Mouse (Mus musculus) midbrain, embryonic 15.5 days (tissue): ENCODE data around the gene Fgf10. TPM values are rescaled to one million over a fixed set of nuclear protein-coding genes. Genes with fewer than 3 reads are reported as not detected.

Experiments
- ATAC-seq: fragments of 200-750 bp; cut with Nextera tagmentation; replicated peaks from 2 replicates; pipeline ENCODE4 v1.8.0; 2017; ENCODE audit warnings: moderate TSS enrichment
- H3K27ac ChIP-seq: fragments of 300-500 bp; sonication (generic); 2 replicates; pipeline ENCODE4 v1.5.1; 2015; ENCODE audit warnings: mild to moderate bottlenecking, inconsistent platforms
- H3K27me3 ChIP-seq: fragments of 300-500 bp; sonication (generic); replicated peaks from 2 replicates; pipeline ENCODE4 v1.6.1; 2015; ENCODE audit warnings: inconsistent platforms
- H3K36me3 ChIP-seq: fragments of 300-500 bp; sonication (generic); replicated peaks from 2 replicates; pipeline ENCODE4 v1.6.1; 2015; ENCODE audit warnings: inconsistent platforms
- H3K4me1 ChIP-seq: fragments of 300-500 bp; sonication (generic); 2 replicates; pipeline ENCODE4 v1.6.1; 2015; ENCODE audit warnings: inconsistent platforms
- H3K4me2 ChIP-seq: fragments of 300-500 bp; sonication (generic); 2 replicates; pipeline ENCODE4 v1.6.1; 2015; ENCODE audit warnings: inconsistent platforms, mild to moderate bottlenecking, moderate library complexity
- H3K4me3 ChIP-seq: fragments of 300-500 bp; sonication (generic); 2 replicates; pipeline ENCODE4 v1.5.1; 2015; ENCODE audit warnings: mild to moderate bottlenecking, inconsistent platforms
- H3K9ac ChIP-seq: fragments of 300-500 bp; sonication (generic); 2 replicates; pipeline ENCODE4 v1.6.1; 2015; ENCODE audit warnings: mild to moderate bottlenecking, inconsistent platforms
- H3K9me3 ChIP-seq: fragments of 300-500 bp; sonication (generic); 2 replicates; pipeline ENCODE4 v1.6.1; 2016; ENCODE audit warnings: inconsistent platforms
- WGBS: fragments of 180-500 bp; shearing (Covaris S2); methylation state at CpG from one replicate; pipeline ENCODE4 v1.1.7; 2015; ENCODE audit warnings: mixed read lengths; 5-methylcytosine and 5-hydroxymethylcytosine counted together
- polyA plus RNA-seq: library from polyadenylated mRNA; unstranded; fragments of >200 nt; fragmentation: Nextera tagmentation; extraction: Ambion mirVana; gene quantifications from 2 replicates; pipeline ENCODE4 v1.2.1, GENCODE M21; 2015

Gene Fgf10
- polyA plus RNA-seq, 1 experiment from 2014 or later = 2.1 TPM

DNA sequence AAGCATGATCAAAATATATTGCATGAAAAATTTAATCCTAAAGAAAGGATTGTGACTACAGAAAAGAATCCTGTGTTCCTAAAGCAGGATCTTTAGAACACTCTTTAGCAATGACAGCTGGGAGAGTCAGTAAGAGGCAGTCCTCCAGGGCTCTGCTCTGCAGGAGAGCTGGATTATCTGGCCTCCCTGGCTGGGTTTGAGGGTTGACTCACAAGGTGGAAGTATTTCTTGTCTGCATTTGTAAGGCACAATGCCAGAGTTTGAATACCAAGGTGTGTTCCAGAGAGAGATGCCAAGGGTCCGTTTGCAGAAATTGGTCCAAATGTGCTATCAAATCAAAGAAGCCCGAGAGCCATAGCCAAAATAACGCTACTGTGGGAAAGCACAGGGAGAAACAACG, 25.5 kb downstream of the Fgf10 start:
- H3K27me3 ChIP-seq = no peaks in the 10 kb centered on the region
- no peak overlapping the region for H3K4me3 ChIP-seq
- H3K9me3 ChIP-seq = no peaks in the 10 kb centered on the region
- H3K4me1 ChIP-seq = no peaks in the 10 kb centered on the region
- no peak for ATAC-seq
- no peak overlapping the region for H3K9ac ChIP-seq
- no peak overlapping the region for H3K27ac ChIP-seq
- no peak overlapping the region for H3K4me2 ChIP-seq
- no peaks in the 10 kb centered on the region for H3K36me3 ChIP-seq
- 25% methylated on average over 4 of the region's 4 CpGs for WGBS

DNA sequence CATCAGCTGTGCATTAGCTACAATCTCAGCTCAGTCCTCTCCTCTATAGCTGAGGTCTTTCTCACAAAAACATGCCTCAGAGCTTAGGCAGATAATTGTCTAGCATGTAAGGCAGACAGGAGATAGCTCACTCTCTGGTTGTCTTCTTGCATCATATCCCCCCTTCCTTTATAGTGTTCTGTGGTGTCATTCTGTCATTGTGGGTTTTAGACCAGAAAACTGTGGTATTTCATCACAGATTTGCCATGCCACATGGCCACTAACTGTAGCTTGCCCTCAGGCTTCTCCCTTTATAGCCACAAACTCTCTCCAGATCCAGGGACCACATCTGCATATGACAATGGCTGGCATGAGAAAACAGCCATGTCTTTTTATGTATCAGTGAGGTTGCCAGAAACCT, 34.1 kb downstream of the Fgf10 start:
- no peaks in the 10 kb centered on the region for H3K36me3 ChIP-seq
- no peak for ATAC-seq
- H3K9ac ChIP-seq = no peak overlapping the region
- no peaks in the 10 kb centered on the region for H3K4me1 ChIP-seq
- H3K4me3 ChIP-seq = no peak overlapping the region
- H3K27ac ChIP-seq = no peak overlapping the region
- no peaks in the 10 kb centered on the region for H3K27me3 ChIP-seq
- no peaks in the 10 kb centered on the region for H3K9me3 ChIP-seq
- H3K4me2 ChIP-seq = no peak overlapping the region

DNA sequence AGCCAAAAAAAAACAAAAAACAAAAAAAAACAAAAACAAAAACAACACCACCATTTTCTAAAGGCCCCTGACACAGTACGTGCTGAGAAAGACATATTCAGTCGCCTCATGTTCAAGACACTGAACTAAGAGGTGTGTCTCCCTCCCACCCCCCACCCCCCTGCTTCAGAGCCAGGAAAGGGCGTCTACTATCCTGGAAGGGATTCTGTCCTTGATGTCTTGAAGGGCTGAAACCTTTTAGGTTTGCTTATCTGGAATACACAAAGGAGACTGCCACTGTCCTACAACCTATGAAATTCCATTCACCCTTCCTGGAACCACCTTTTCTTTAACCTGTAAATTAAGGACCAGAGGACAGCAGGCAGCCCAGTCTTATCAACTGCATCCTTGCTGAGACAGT, 36.1 kb downstream of the Fgf10 start:
- Histone ChIP-seq H3K27ac (no peak overlapping the region), H3K4me1 (no peaks in the 10 kb centered on the region), H3K4me3 (no peak overlapping the region), H3K36me3 (no peaks in the 10 kb centered on the region), H3K4me2 (no peak overlapping the region), H3K9ac (no peak overlapping the region), H3K27me3 (no peaks in the 10 kb centered on the region), H3K9me3 (no peaks in the 10 kb centered on the region)
- 77% methylated on average over 3 of the region's 3 CpGs for WGBS
- no peak for ATAC-seq

DNA sequence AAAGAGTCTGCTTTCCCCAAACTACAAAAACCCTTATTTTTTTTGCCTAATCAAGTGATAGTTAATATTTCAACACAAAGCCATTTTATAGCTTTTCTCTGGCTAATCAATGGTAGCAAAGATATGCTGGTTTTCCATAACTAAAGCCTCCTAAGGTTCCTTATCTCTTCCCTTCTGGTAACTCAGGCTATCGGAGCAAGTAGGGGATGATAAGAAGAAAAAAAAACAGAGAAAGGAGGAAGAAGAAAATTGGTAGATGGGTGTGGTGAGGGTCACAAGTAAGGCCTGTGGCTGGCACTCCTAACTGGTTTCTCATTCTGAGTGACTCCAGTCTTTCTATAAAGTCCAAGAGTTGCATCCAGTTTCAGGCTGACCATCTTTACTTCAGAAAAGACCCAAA, 40.3 kb downstream of the Fgf10 start:
- Histone ChIP-seq H3K9me3 (no peaks in the 10 kb centered on the region), H3K4me3 (no peak overlapping the region), H3K27me3 (peaks cover 13% of the 10 kb centered on the region; the same call in 1 of the 2 replicates), H3K4me1 (peaks cover 14% of the 10 kb centered on the region), H3K4me2 (no peak overlapping the region), H3K9ac (no peak overlapping the region), H3K27ac (no peak overlapping the region), H3K36me3 (no peaks in the 10 kb centered on the region)
- no peak for ATAC-seq
- 81% methylated on average over 1 of the region's 1 CpGs for WGBS

DNA sequence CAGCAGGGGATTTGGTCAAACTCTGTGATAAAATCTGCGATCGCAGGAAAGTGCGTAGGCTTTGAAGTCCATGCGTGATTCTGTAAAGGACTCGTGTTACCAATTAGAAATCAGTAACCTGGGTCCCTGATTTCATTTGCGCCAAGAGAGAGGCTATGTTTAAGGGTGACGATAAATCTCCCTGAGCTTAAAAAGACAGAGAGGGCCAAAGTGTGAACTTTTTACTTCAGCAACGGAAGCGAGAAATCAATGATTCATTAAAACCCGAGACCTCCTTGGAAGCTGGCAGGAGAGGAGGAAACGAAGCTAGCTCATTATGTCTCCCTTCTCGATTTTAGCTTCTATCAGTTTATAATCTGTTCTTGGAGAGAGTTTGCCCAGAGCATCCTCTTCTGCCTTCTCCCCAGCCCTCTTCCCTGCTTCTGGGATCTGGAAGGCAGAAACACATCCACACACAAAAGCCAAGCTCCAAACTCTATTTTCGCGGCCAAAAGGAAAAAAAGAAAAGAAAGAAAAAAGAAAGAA, 44.1 kb downstream of the Fgf10 start:
- Histone ChIP-seq H3K9me3 (no peaks in the 10 kb centered on the region), H3K4me1 (peaks cover 27% of the 10 kb centered on the region), H3K4me3 (peak overlapping the region; percentile 64), H3K9ac (no peak overlapping the region), H3K36me3 (no peaks in the 10 kb centered on the region), H3K27ac (no peak overlapping the region), H3K27me3 (peaks cover 16% of the 10 kb centered on the region; the same call in 1 of the 2 replicates), H3K4me2 (peak overlapping the region; percentile 99)
- WGBS = 2% methylated on average over 14 of the region's 14 CpGs
- no peak for ATAC-seq

DNA sequence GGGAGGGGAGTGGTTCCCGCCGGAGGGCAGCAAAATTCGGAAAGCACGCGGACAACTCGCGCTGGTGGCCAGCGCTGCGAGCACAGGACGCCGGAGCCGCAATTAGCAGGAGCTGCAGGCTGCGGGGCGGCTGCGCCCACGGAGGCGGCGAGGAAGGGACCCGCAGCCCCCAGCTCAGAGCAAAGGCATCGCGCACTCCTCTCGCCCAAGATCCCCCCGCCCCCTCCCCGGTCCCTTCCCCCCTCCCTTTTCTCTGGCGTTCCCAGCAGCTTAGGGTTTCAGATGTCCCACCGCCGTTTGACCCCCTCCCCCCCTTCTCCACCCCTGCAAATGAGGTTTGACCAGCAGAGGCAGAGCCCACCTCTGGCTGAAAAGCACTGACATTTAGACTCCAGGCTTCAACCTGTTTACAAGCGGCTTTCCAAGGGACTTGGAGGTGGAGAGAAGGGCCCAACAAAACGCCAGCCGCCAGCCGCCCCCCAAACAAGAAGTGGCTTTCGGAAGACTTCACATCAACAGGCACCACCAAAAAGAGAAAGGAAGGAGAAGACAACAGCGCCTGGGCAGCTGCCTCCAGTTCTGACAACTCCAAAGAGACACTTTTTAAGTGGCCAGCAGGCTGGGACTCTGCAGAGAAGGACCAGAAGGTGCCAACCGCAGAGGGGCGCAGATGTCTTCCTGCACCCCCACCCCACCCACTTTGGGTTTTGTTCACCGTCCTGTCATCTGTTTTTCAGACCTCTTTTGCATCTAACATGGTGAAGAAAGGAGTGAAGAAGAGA, 44.9 kb downstream of the Fgf10 start:
- Histone ChIP-seq H3K27me3 (peaks cover 16% of the 10 kb centered on the region; the same call in 1 of the 2 replicates), H3K9ac (peak overlapping the region; percentile 55), H3K27ac (no peak overlapping the region), H3K4me2 (peak overlapping the region; percentile 99), H3K9me3 (no peaks in the 10 kb centered on the region), H3K4me3 (peak overlapping the region; percentile 64), H3K4me1 (peaks cover 27% of the 10 kb centered on the region), H3K36me3 (no peaks in the 10 kb centered on the region)
- peak; percentile 84 for ATAC-seq
- under 1% methylated on average over 30 of the region's 36 CpGs for WGBS

DNA sequence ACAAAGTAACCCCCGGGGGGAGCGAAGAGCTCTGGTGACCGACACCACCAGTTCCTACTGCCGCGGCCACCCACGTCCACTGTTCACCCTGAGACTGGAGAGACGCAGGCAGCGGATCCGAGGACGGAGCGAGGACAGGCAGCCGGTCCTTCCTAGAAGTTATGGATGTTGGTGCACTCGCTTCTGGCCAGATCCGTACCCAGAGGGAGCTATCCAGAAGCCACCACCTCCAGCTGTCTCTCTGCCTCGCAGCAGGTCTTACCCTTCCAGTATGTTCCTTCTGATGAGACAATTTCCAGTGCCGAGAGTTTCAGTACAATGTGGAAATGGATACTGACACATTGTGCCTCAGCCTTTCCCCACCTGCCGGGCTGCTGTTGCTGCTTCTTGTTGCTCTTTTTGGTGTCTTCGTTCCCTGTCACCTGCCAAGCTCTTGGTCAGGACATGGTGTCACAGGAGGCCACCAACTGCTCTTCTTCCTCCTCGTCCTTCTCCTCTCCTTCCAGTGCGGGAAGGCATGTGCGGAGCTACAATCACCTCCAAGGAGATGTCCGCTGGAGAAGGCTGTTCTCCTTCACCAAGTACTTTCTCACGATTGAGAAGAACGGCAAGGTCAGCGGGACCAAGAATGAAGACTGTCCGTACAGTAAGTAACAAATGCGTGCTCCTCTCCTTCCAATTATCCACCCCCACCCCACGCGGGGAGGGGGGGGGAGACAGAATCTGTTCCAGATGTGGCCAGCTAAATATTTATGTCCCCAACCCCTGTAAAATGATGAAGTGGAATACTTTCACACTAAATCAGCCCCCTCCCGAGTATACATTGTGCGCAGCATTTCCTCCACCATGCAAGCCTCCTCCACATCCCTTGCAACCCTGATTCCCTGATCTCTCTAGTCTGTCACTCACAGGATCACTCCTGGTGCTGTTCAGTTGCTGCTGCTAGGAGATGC, 45.8 kb downstream of the Fgf10 start:
- 4% methylated on average over 31 of the region's 31 CpGs for WGBS
- H3K27me3 ChIP-seq = peaks cover 16% of the 10 kb centered on the region; the same call in 1 of the 2 replicates
- H3K27ac ChIP-seq = no peak overlapping the region
- no peaks in the 10 kb centered on the region for H3K9me3 ChIP-seq
- peak; percentile 72 for ATAC-seq
- peak overlapping the region; percentile 64 for H3K4me3 ChIP-seq
- H3K36me3 ChIP-seq = no peaks in the 10 kb centered on the region
- H3K4me2 ChIP-seq = peak overlapping the region; percentile 99
- peaks cover 27% of the 10 kb centered on the region for H3K4me1 ChIP-seq
- H3K9ac ChIP-seq = peak overlapping the region; percentile 55; the same call in 1 of the 2 replicates

DNA sequence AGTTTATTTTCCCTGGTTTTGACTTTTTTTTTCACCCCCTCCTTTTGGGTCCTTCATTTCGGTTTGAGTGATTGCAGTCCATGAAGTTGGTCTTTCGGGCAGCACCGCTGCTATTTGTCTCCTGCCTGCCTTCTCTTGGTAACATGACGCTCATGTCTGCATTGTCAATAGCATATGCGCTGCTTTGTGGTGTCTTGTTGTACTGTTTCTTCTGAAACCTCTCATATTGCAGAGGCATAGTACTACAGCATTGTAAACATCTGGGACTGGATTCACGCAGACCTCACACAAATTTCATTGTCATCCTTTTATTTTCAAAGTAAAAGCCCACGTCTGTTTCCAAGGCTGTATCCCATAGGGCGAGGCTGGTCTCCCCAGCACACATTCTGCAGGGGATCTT, 46.7 kb downstream of the Fgf10 start:
- no peak; the same call in 1 of the 2 replicates for ATAC-seq
- peaks cover 16% of the 10 kb centered on the region; the same call in 1 of the 2 replicates for H3K27me3 ChIP-seq
- WGBS = 10% methylated on average over 8 of the region's 8 CpGs
- H3K4me1 ChIP-seq = peaks cover 27% of the 10 kb centered on the region
- H3K9me3 ChIP-seq = no peaks in the 10 kb centered on the region
- H3K9ac ChIP-seq = no peak overlapping the region
- H3K4me2 ChIP-seq = peak overlapping the region; percentile 99
- H3K27ac ChIP-seq = no peak overlapping the region
- no peaks in the 10 kb centered on the region for H3K36me3 ChIP-seq
- peak overlapping the region; percentile 64 for H3K4me3 ChIP-seq

DNA sequence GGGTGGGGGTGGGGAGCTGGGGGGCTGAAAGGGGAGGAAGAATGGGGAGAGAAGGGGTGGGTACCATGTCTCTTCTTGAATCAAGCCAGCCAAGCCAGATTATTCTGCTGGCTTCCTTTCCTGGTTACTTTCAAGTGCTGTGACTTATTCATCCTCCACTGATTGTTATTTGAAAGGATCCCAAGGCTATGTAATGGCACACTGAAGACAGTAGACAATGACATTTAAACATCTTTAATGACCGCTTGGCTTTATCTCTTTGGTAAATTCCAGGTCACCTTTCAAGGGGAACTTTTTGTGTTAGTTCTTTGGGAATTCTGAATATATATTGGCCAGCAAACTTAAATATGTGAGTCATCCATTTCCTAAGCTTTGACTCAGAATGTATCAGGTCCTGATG, 47.1 kb downstream of the Fgf10 start:
- Histone ChIP-seq H3K4me2 (no peak overlapping the region), H3K36me3 (no peaks in the 10 kb centered on the region), H3K4me1 (peaks cover 27% of the 10 kb centered on the region), H3K27ac (no peak overlapping the region), H3K9ac (no peak overlapping the region), H3K9me3 (no peaks in the 10 kb centered on the region), H3K4me3 (no peak overlapping the region), H3K27me3 (peaks cover 16% of the 10 kb centered on the region; the same call in 1 of the 2 replicates)
- WGBS = 49% methylated on average over 1 of the region's 1 CpGs
- ATAC-seq = no peak

DNA sequence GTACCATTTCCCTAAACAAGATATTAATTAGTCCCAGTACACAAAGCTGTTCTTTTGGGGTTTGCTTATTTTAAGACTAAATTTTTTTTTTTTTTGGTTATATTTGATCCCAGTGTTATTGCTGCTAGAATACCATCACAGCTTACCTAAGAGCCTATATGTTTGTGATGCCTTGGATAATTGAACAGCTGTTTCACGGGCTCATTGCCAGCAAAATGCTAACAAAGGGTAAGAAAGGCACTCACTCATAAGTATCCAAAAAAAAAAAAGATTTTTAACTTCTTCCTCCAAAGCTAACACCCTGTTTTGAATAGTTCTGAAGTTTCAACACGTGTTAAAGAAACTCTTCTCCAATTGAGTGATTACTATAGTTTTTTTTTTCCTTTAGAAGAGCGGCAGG, 48.8 kb downstream of the Fgf10 start:
- Histone ChIP-seq H3K4me2 (no peak overlapping the region), H3K27ac (no peak overlapping the region), H3K9ac (no peak overlapping the region), H3K4me1 (peaks cover 24% of the 10 kb centered on the region), H3K4me3 (no peak overlapping the region), H3K9me3 (no peaks in the 10 kb centered on the region), H3K27me3 (peaks cover 9% of the 10 kb centered on the region; the same call in 1 of the 2 replicates), H3K36me3 (no peaks in the 10 kb centered on the region)
- ATAC-seq = no peak
- WGBS = 56% methylated on average over 3 of the region's 3 CpGs

DNA sequence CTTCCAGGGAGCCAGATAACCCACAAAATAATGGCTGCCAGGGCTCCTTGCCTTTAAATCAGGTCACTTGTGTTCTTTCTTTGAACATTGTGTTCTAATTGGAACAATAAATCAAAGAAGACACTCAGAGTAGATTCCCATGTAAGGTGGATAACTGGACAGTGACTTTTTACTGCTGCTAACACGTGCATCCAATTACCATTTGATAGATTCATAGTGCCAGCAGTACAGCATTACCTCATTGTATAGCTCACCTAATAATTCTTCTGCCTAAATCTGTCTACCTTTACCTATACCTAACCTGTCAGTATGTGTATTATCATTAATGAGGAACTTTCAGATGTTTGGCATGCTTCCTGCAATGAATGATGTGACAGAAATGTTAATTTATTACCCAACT, 52.1 kb downstream of the Fgf10 start:
- Histone ChIP-seq H3K4me3 (no peak overlapping the region), H3K36me3 (no peaks in the 10 kb centered on the region), H3K9ac (no peak overlapping the region), H3K9me3 (no peaks in the 10 kb centered on the region), H3K4me1 (no peaks in the 10 kb centered on the region), H3K27me3 (no peaks in the 10 kb centered on the region; the same call in 1 of the 2 replicates), H3K27ac (no peak overlapping the region), H3K4me2 (no peak overlapping the region)
- ATAC-seq = no peak
- 57% methylated on average over 1 of the region's 1 CpGs for WGBS

DNA sequence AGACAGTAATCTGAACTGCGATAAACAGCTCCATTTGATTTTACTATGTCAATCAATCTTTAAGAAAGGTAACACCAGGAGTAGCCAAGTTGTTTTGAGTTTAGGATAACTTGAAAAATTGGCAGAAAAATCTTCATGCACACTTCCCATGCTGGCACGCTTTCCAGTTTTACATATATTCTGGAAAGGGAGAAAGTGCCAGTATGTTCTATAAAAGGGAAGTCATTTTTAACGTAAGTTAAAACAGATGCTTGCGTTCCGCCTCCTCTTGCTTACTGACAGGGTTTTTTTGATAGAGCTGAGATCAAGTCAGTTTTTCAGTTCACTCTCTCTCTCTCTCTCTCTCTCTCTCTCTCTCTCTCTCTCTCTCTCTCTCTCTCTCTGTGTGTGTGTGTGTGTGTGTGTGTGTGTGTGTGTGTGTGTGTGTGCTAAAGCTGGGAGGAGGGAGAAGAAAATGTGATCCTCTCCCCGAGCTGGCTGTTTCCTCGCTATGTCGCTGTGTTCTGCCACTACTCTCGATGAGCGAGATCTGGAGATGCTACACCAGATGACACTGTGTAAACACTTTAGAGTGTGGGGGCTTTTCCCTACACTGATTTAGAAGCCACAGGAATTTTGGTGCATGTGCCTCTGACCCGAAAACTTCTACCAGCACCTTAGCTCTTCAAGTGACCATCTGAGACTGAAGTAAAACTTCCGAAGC, 62.4 kb downstream of the Fgf10 start:
- Histone ChIP-seq H3K9me3 (no peaks in the 10 kb centered on the region), H3K36me3 (no peaks in the 10 kb centered on the region), H3K4me3 (no peak overlapping the region), H3K27me3 (no peaks in the 10 kb centered on the region), H3K4me2 (no peak overlapping the region), H3K4me1 (no peaks in the 10 kb centered on the region), H3K27ac (no peak overlapping the region), H3K9ac (no peak overlapping the region)
- 82% methylated on average over 12 of the region's 12 CpGs for WGBS
- no peak for ATAC-seq
